Mouse (Mus musculus): ENCODE results near the gene Hsp90ab1. TPM values are rescaled to one million over a fixed set of nuclear protein-coding genes. Genes with fewer than 3 reads are reported as not detected.

The Hsp90ab1 gene
- polyA plus RNA-seq, 1 experiment from 2014 or later: 1,682 TPM

DNA sequence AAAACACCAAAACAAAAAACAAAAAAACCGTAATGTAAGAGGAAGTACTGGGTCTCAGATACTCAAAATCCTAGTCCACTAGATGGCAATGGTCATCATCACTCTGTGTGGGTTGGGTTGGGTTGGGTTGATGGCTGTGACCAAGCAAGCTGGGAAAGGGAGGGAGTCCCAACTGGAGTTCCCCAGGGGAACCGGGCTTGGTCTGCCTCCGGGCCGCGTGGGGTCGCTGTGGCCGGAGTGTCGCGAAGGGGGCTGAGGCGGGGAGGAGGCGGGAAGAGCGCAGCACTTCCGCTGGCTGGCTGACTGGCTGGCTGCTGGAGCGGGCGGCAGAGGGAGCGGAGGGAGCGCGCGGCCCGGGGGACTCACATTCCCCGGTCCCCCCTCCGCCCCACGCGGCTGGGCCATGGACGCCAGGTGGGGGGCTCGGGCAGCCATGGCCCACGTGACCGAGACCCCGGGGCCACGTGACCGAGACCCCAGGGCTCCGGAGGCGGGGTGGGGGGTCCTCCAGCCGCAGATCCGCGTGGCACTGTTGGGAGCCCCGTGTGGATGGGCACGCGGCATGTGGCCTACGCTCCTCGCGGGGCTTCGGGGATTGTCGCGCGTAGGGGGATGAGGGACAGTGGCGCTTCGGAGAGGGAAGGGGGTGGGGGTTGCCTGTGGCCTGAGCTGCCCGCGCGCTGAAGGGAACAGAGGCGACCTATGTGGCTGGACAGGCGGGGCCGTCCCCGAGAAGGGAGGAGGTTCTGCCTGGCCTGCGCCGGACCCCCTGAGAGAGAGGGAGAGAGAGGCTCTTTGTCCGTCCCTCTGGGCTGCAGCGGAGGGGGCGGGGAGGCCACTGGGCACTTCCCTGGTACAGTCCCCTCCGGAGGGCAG lies 9.2 kb downstream of the Hsp90ab1 start, which contains the start of gene Slc35b2:
Slc35b2 (plus strand) TSS at position 220 of the 876 bp plus-strand sequence.
- Histone ChIP-seq H3K36me3 (peaks cover 33% of the 10 kb centered on the region), H3K4me3 (peak within 1 kb of the TSS; percentile 86), H3K4me2 (replicated peaks) (peak within 1 kb of the TSS; percentile 80), H3K4me1 (peaks cover 35% of the 10 kb centered on the region), H3K9me3 (no peaks in the 10 kb centered on the region), H3K9ac (peak within 1 kb of the TSS; percentile 92), H3K27me3 (no peaks in the 10 kb centered on the region), H3K27ac (peak within 1 kb of the TSS; percentile 84)
- WGBS: under 1% methylated on average over 55 of the region's 61 CpGs
- ATAC-seq (ENCODE audit: low FRiP score, low read depth): peak; percentile 76

DNA sequence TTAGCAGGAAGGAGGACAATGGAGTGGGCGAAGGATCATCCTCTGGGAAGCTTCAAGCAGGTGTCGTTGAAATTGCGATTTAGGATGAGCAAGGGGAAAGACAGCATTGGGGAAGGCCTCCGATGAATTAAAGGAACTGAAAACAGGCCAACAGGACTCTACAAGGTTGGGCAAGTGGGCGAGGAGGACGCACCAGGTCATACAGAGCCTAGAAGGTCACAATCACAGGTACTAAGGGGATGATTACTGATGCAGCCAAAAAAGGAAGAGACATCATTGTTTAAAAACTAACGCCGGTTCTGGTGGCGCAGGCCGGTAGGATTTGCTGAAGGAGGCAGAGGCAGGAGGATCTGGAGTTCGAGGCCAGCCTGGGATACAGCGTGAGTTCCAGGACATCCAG lies 9.9 kb downstream of the Hsp90ab1 start:
- 77% methylated on average over 12 of the region's 12 CpGs for WGBS
- H3K4me2 ChIP-seq (replicated peaks): peak overlapping the region; percentile 80
- peaks cover 35% of the 10 kb centered on the region for H3K4me1 ChIP-seq
- no peak overlapping the region for H3K9ac ChIP-seq
- peak overlapping the region; percentile 86 for H3K4me3 ChIP-seq
- H3K9me3 ChIP-seq: no peaks in the 10 kb centered on the region
- H3K27ac ChIP-seq: no peak overlapping the region
- ATAC-seq (ENCODE audit: low FRiP score, low read depth): no peak
- peaks cover 26% of the 10 kb centered on the region for H3K36me3 ChIP-seq
- H3K27me3 ChIP-seq: no peaks in the 10 kb centered on the region

DNA sequence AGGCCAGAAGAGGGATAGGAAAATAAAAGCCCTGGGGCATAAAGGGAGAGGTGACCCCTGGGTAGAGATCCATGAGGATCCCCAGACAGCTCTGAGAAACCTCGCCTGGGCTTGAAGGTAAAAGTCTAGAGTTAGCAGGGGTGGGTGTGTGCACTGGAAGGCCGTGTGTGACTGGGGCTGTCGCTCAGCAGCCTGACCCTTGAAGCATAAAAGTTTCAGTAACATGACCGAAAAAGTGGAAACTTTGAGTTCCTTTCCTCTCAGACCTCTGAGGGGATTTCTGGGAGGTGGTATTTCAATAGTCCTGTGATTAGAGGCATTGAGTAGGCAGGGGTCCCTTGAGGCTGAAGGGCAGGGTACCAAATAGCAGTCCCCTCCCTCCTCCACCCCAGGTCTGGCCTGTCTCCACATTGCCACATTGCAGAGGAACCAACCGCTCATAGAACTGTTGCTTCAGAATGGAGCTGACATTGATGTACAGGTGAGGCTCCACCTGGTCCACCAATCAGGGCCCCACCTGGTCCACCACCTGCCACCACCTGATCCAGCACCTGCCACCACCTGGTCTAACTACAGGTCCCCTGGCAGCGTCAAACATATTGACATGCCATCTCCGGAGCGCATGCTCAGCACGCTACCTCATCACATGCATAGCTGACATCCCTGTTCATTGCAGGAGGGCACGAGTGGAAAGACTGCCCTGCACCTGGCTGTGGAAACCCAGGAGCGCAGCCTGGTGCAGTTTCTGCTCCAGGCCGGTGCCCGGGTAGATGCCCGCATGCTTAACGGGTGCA lies 13.1 kb downstream of the Hsp90ab1 start:
- Histone ChIP-seq H3K9ac (no peak overlapping the region), H3K4me3 (no peak overlapping the region), H3K4me1 (peaks cover 26% of the 10 kb centered on the region), H3K27ac (no peak overlapping the region), H3K36me3 (no peaks in the 10 kb centered on the region), H3K4me2 (replicated peaks) (no peak overlapping the region), H3K27me3 (peaks cover 13% of the 10 kb centered on the region), H3K9me3 (no peaks in the 10 kb centered on the region)
- no peak for ATAC-seq (ENCODE audit: low FRiP score, low read depth)
- WGBS: 85% methylated on average over 15 of the region's 15 CpGs

DNA sequence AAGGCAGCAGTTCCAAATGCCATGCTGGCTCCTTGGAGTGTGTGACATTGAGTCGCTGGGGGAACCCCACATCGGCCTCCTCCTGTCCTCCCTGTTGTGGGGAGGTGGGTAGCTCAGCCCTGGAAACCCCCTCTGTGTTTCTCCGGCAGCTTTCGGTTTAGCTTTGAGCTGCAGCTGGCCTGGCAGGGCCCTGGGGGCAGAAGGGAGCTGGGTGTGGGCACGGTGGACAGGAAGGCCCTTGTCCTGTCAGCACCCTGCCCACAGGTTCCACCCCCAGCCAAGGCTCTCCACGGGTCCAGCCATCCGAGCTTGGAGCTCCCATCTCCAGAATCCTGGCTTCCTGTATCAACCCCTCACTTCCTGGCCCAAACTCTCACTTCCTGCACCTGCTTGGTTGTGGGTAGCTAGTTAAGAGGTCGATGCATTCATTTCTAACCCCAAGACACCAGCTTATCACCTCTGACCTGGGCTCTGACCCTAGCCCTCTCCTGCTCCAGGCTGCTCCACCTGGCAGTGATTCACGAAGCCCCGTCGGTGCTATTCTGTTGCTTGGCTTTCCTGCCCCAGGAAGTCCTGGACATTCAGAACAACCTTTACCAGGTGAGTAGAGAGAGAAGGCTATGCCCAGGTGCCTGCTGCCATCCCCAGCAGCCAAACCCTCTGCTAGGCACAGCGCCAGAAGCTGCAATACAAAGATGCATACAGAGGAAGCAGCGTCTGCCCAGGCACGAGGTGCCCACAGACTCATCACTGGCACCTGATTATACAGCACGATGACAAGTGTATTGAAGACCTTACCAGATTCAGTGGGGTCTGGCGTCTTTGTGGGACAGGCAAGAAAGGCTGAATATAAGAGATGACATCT lies 14.8 kb downstream of the Hsp90ab1 start:
- no peak overlapping the region for H3K4me2 ChIP-seq (replicated peaks)
- no peak overlapping the region for H3K4me3 ChIP-seq
- no peak for ATAC-seq (ENCODE audit: low FRiP score, low read depth)
- peaks cover 20% of the 10 kb centered on the region for H3K27me3 ChIP-seq
- no peak overlapping the region for H3K27ac ChIP-seq
- WGBS: 72% methylated on average over 16 of the region's 16 CpGs
- H3K9me3 ChIP-seq: no peaks in the 10 kb centered on the region
- no peaks in the 10 kb centered on the region for H3K36me3 ChIP-seq
- H3K9ac ChIP-seq: no peak overlapping the region
- H3K4me1 ChIP-seq: peaks cover 19% of the 10 kb centered on the region

GRCm38 (mm10) chr17:45557246-45557824 lies 15.7 kb downstream of the Hsp90ab1 start:
- Histone ChIP-seq H3K9me3 (no peaks in the 10 kb centered on the region), H3K4me3 (peak overlapping the region; percentile 69; the same call in 1 of the 2 replicates), H3K27me3 (peaks cover 25% of the 10 kb centered on the region), H3K4me2 (replicated peaks) (peak overlapping the region; percentile 96; the same call in 1 of the 2 replicates), H3K9ac (no peak overlapping the region), H3K36me3 (no peaks in the 10 kb centered on the region), H3K4me1 (peaks cover 19% of the 10 kb centered on the region), H3K27ac (no peak overlapping the region)
- ATAC-seq (ENCODE audit: low FRiP score, low read depth): no peak
- WGBS: 67% methylated on average over 7 of the region's 7 CpGs

- H3K9ac ChIP-seq: peak overlapping the region; percentile 80; the same call in 1 of the 2 replicates
- H3K27ac ChIP-seq: no peak overlapping the region
- WGBS: 73% methylated on average over 3 of the region's 3 CpGs
- ATAC-seq (ENCODE audit: low FRiP score, low read depth): no peak
- H3K9me3 ChIP-seq: no peaks in the 10 kb centered on the region
- H3K4me3 ChIP-seq: peak overlapping the region; percentile 69
- peak overlapping the region; percentile 96 for H3K4me2 ChIP-seq (replicated peaks)
- no peaks in the 10 kb centered on the region for H3K36me3 ChIP-seq
- H3K27me3 ChIP-seq: peaks cover 27% of the 10 kb centered on the region
- peaks cover 19% of the 10 kb centered on the region for H3K4me1 ChIP-seq
Measured at GRCm38 (mm10) chr17:45556514-45557245, 16.4 kb downstream of the Hsp90ab1 start.

- Histone ChIP-seq H3K9ac (peak overlapping the region; percentile 80), H3K36me3 (no peaks in the 10 kb centered on the region), H3K27me3 (peaks cover 32% of the 10 kb centered on the region), H3K27ac (no peak overlapping the region), H3K4me1 (peaks cover 19% of the 10 kb centered on the region), H3K4me2 (replicated peaks) (peak overlapping the region; percentile 96), H3K9me3 (no peaks in the 10 kb centered on the region), H3K4me3 (peak overlapping the region; percentile 69)
- no peak for ATAC-seq (ENCODE audit: low FRiP score, low read depth)
- 2% methylated on average over 14 of the region's 14 CpGs for WGBS
Measured at GRCm38 (mm10) chr17:45556107-45556489, 17.0 kb downstream of the Hsp90ab1 start.

GRCm38 (mm10) chr17:45555452-45556106 lies 17.5 kb downstream of the Hsp90ab1 start, which contains the start of gene Nfkbie:
TSS of gene Nfkbie (plus strand) at chr17:45555703.
- Histone ChIP-seq H3K27ac (no peak within 1 kb of the TSS), H3K4me2 (replicated peaks) (peak within 1 kb of the TSS; percentile 96), H3K36me3 (no peaks in the 10 kb centered on the region), H3K9me3 (no peaks in the 10 kb centered on the region), H3K4me1 (peaks cover 19% of the 10 kb centered on the region), H3K4me3 (peak within 1 kb of the TSS; percentile 69), H3K9ac (peak within 1 kb of the TSS; percentile 80), H3K27me3 (peaks cover 35% of the 10 kb centered on the region)
- WGBS: under 1% methylated on average over 45 of the region's 45 CpGs
- peak; percentile 86 for ATAC-seq (ENCODE audit: low FRiP score, low read depth)

- WGBS: 53% methylated on average over 1 of the region's 1 CpGs
- no peak for ATAC-seq (ENCODE audit: low FRiP score, low read depth)
- H3K4me2 ChIP-seq (replicated peaks): no peak overlapping the region
- peaks cover 28% of the 10 kb centered on the region for H3K4me1 ChIP-seq
- no peak overlapping the region for H3K4me3 ChIP-seq
- 0 out of 2 replicates have a peak overlapping the region, but pooled peaks have one; percentile 31 for H3K9ac ChIP-seq
- no peak overlapping the region for H3K27ac ChIP-seq
- no peaks in the 10 kb centered on the region for H3K36me3 ChIP-seq
- H3K27me3 ChIP-seq: peaks cover 35% of the 10 kb centered on the region
- H3K9me3 ChIP-seq: no peaks in the 10 kb centered on the region
Measured at GRCm38 (mm10) chr17:45554420-45554819, 18.7 kb downstream of the Hsp90ab1 start.

DNA sequence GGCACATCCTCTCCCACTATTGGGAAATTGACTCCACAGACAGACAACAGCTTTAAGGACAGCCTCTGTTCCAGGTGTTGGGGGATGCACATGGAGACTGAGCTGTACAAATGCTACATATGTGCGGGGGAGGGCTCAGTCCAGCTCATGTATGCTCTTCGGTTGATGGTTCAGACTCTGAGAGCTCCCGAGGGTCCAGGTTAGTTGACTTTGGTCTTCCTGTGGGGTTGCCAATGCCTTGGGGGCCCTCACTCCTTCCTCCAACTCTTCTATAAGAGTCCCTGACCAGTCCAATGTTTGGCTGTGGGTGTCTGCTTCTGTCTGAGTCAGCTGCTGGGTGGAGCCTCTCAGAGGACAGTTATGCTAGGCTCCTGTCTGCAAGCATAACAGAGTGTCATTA lies 20.0 kb downstream of the Hsp90ab1 start:
- no peak for ATAC-seq (ENCODE audit: low FRiP score, low read depth)
- Histone ChIP-seq H3K9me3 (no peaks in the 10 kb centered on the region), H3K9ac (no peak overlapping the region; the same call in 1 of the 2 replicates), H3K27ac (no peak overlapping the region), H3K4me2 (replicated peaks) (no peak overlapping the region), H3K4me1 (peaks cover 37% of the 10 kb centered on the region), H3K36me3 (no peaks in the 10 kb centered on the region), H3K27me3 (peaks cover 40% of the 10 kb centered on the region), H3K4me3 (no peak overlapping the region)
- 79% methylated on average over 3 of the region's 3 CpGs for WGBS

Measured in limb, embryonic 13.5 days (tissue).